Mouse (Mus musculus) layer of hippocampus, adult 9-11 months (tissue): ENCODE measurements around the gene Vps35l.

Source experiments
- DNase-seq: peaks from one replicate; pipeline ENCODE4 v3.0.0; 2022

Vps35l gene

GRCm38 (mm10) chr7:118778561-118778960 lies 38.5 kb downstream of the Vps35l start:
- peak; percentile 90 for DNase-seq

- DNase-seq = no peak
These were observed 43.4 kb downstream of the Vps35l start for GRCm38 (mm10) chr7:118783305-118784001.

- DNase-seq = no peak
These were observed 46.1 kb downstream of the Vps35l start for GRCm38 (mm10) chr7:118786091-118786490.

GRCm38 (mm10) chr7:118787326-118787725 lies 47.3 kb downstream of the Vps35l start:
- DNase-seq = no peak

GRCm38 (mm10) chr7:118788481-118788880 lies 48.5 kb downstream of the Vps35l start:
- DNase-seq = no peak

GRCm38 (mm10) chr7:118790292-118790691 lies 50.3 kb downstream of the Vps35l start:
- no peak for DNase-seq

- DNase-seq = no peak
These were observed 53.9 kb downstream of the Vps35l start for GRCm38 (mm10) chr7:118793899-118794298.

- no peak for DNase-seq
These were observed 55.8 kb downstream of the Vps35l start for GRCm38 (mm10) chr7:118795779-118796178.

GRCm38 (mm10) chr7:118796838-118797237 lies 56.8 kb downstream of the Vps35l start:
- DNase-seq = no peak

GRCm38 (mm10) chr7:118797600-118797999 lies 57.6 kb downstream of the Vps35l start:
- no peak for DNase-seq

GRCm38 (mm10) chr7:118798105-118798570 lies 58.1 kb downstream of the Vps35l start:
- DNase-seq = no peak

- DNase-seq = no peak
These were observed 60.2 kb downstream of the Vps35l start for GRCm38 (mm10) chr7:118800112-118800734.

GRCm38 (mm10) chr7:118801791-118802190 lies 61.8 kb downstream of the Vps35l start:
- DNase-seq = no peak

- DNase-seq = no peak
These were observed 63.4 kb downstream of the Vps35l start for GRCm38 (mm10) chr7:118803425-118803824.

- no peak for DNase-seq
These were observed 66.8 kb downstream of the Vps35l start for GRCm38 (mm10) chr7:118806631-118807411.

- no peak for DNase-seq
These were observed 67.9 kb downstream of the Vps35l start for GRCm38 (mm10) chr7:118807899-118808298.

GRCm38 (mm10) chr7:118811407-118812106 lies 71.5 kb downstream of the Vps35l start:
- no peak for DNase-seq

GRCm38 (mm10) chr7:118813592-118813991 lies 73.6 kb downstream of the Vps35l start:
- DNase-seq = no peak

GRCm38 (mm10) chr7:118816275-118816674 lies 76.2 kb downstream of the Vps35l start:
- DNase-seq = no peak

GRCm38 (mm10) chr7:118817741-118818140 lies 77.7 kb downstream of the Vps35l start:
- no peak for DNase-seq

- no peak for DNase-seq
These were observed 79.6 kb downstream of the Vps35l start for GRCm38 (mm10) chr7:118819666-118820065.

GRCm38 (mm10) chr7:118821356-118821755 lies 81.3 kb downstream of the Vps35l start:
- DNase-seq = peak; percentile 39
